Mouse (Mus musculus) heart, postnatal 10 days (tissue): Measurements from ENCODE around the gene Cend1. TPM values are rescaled to one million over a fixed set of nuclear protein-coding genes. Genes with fewer than 3 reads are reported as not detected.
A peak's percentile ranks its signal among the peaks of the same experiment; 100 is the strongest.

ENCODE experiments used
- DNase-seq, 2 experiments: peaks; one replicate each; pipeline ENCODE4 v3.0.0; 2021
- intact Hi-C: fragments of 180-260 bp; cut with DNase I; formaldehyde crosslinking; loops from one replicate; pipeline ENCODE4 v1.15.1; 2025
- total RNA-seq, 2 experiments: library from RNA; stranded (reverse); gene quantifications; 2 replicates each; pipeline ENCODE4 v1.2.3; 2021

Cend1 gene
- total RNA-seq, 2 experiments from 2014 or later, result 1.6 TPM

- DNase-seq, result peak in 1 of 2 experiments; percentile 62
- intact Hi-C loops, result no loop called here
These were observed 36.2 kb upstream of the Cend1 start for GRCm38 (mm10) chr7:141465388-141466044.

GRCm38 (mm10) chr7:141464603-141465201, 35.4 kb upstream of the Cend1 start:
- intact Hi-C loops, result no loop called here
- DNase-seq, result peak in 1 of 2 experiments; percentile 36

GRCm38 (mm10) chr7:141463824-141464602, 34.7 kb upstream of the Cend1 start:
- intact Hi-C loops, result no loop called here

GRCm38 (mm10) chr7:141462333-141462821, 33.1 kb upstream of the Cend1 start:
- peak in 1 of 2 experiments; percentile 64 for DNase-seq
- intact Hi-C loops, result no loop called here

More at GRCm38 (mm10) chr7:141463824-141464602, 34.7 kb upstream of the Cend1 start:
- DNase-seq, result peak; percentile 76 to 77

GRCm38 (mm10) chr7:141461521-141462332, 32.4 kb upstream of the Cend1 start:
- intact Hi-C loops, result no loop called here
- DNase-seq, result peak in 1 of 2 experiments; percentile 59

- peak in 1 of 2 experiments; percentile 47 for DNase-seq
- intact Hi-C loops, result no loop called here
These were observed 31.3 kb upstream of the Cend1 start, which contains the start of gene Cracr2b for GRCm38 (mm10) chr7:141460391-141461113. Gene Cracr2b (plus strand): TSS chr7:141461094.

GRCm38 (mm10) chr7:141460001-141460390, 30.7 kb upstream of the Cend1 start:
- peak in 1 of 2 experiments; percentile 58 for DNase-seq
- intact Hi-C loops, result no loop called here

- intact Hi-C loops, result no loop called here
- peak in 1 of 2 experiments; percentile 23 for DNase-seq
These were observed 30.0 kb upstream of the Cend1 start for GRCm38 (mm10) chr7:141459301-141459711.

- intact Hi-C loops, result no loop called here
- no peak for DNase-seq
These were observed 29.4 kb upstream of the Cend1 start for GRCm38 (mm10) chr7:141458661-141459060.

GRCm38 (mm10) chr7:141457986-141458660, 28.8 kb upstream of the Cend1 start:
- intact Hi-C loops, result no loop called here
- peak in 1 of 2 experiments; percentile 69 for DNase-seq

- DNase-seq, result no peak
- intact Hi-C loops, result no loop called here
These were observed 27.9 kb upstream of the Cend1 start for GRCm38 (mm10) chr7:141457236-141457635.

GRCm38 (mm10) chr7:141456739-141457138, 27.4 kb upstream of the Cend1 start:
- peak; percentile 65 to 69 for DNase-seq
- intact Hi-C loops, result no loop called here

- peak; percentile 89 to 90 for DNase-seq
- intact Hi-C loops, result no loop called here
These were observed 26.5 kb upstream of the Cend1 start for GRCm38 (mm10) chr7:141455610-141456314.

- intact Hi-C loops, result no loop called here
- peak; percentile 95 to 97 for DNase-seq
These were observed 25.8 kb upstream of the Cend1 start, which contains the start of gene Pnpla2 for GRCm38 (mm10) chr7:141454967-141455551. Gene Pnpla2 (plus strand): TSS chr7:141455198.

- intact Hi-C loops, result no loop called here
- DNase-seq, result no peak
These were observed 24.3 kb upstream of the Cend1 start for GRCm38 (mm10) chr7:141453636-141454035.

GRCm38 (mm10) chr7:141451928-141452327, 22.6 kb upstream of the Cend1 start:
- intact Hi-C loops, result no loop called here
- DNase-seq, result no peak

GRCm38 (mm10) chr7:141447110-141447991, 18.1 kb upstream of the Cend1 start, which contains the start of gene Rplp2:
Gene Rplp2 (plus strand): TSS chr7:141447370.
- DNase-seq, result peak; percentile 96
- intact Hi-C loops, result no loop called here
